Mouse (Mus musculus) kidney, adult 2 months (tissue): ENCODE results near the gene Nlrc5.

Experiments
- CTCF ChIP-seq: fragments of 200-500 bp; conservative IDR thresholded peaks from 2 replicates; pipeline ENCODE4 v1.5.1; 2011; ENCODE audit warnings: low read depth, mild to moderate bottlenecking, control low read depth, low read length, moderate library complexity, mixed read lengths; ENCODE audit not compliant: insufficient read depth, insufficient read length
- POLR2A ChIP-seq: fragments of 200-500 bp; IDR thresholded peaks from one replicate; pipeline ENCODE4 v1.6.1; 2011; ENCODE audit warnings: low read depth, low read length, control low read depth

- TF ChIP-seq CTCF (no peak), POLR2A (no peak)
Measured at GRCm38 (mm10) chr8:94436900-94437299, 2.7 kb downstream of the Nlrc5 start.
